Mouse (Mus musculus) bone marrow macrophage, adult 2 months (primary cell): ENCODE measurements around the gene Pik3r2.

Experiments used
- CTCF ChIP-seq: IDR thresholded peaks from 2 replicates; pipeline ENCODE4 v1.5.1; 2012; ENCODE audit warnings: low read depth, mild to moderate bottlenecking, low read length, moderate library complexity
- POLR2A ChIP-seq: IDR thresholded peaks from 2 replicates; pipeline ENCODE4 v1.6.1; 2012; ENCODE audit warnings: mild to moderate bottlenecking, low read depth, low read length, borderline replicate concordance

GRCm38 (mm10) chr8:70800648-70801047 is 24.1 kb upstream of the Pik3r2 start:
- TF ChIP-seq CTCF (no peak), POLR2A (no peak)
